Mouse (Mus musculus): ENCODE measurements around the gene Taf1a.
"Not testable (repeated sequence)": the region's sequence is repeated elsewhere in the genome, so short reads cannot be mapped to it uniquely, and the experiment has no call there.

Taf1a gene

GRCm38 (mm10) chr1:183388426-183389406 is at the start of gene Taf1a:
TSS of gene Taf1a (plus strand) at chr1:183388981.
- DNase-seq (ENCODE audit: low read depth in 1 of 2, low spot score in 2 of 2): peak; percentile 35 to 66

- DNase-seq (ENCODE audit: low read depth in 1 of 2, low spot score in 2 of 2): not testable (repeated sequence)
Measured at GRCm38 (mm10) chr1:183342902-183343301, 45.9 kb upstream of the Taf1a start.

- peak; percentile 66 to 83 for DNase-seq (ENCODE audit: low read depth in 1 of 2, low spot score in 2 of 2)
Measured at GRCm38 (mm10) chr1:183344886-183345816, 43.6 kb upstream of the Taf1a start.

GRCm38 (mm10) chr1:183345817-183346195 is 43.0 kb upstream of the Taf1a start:
- DNase-seq (ENCODE audit: low read depth in 1 of 2, low spot score in 2 of 2): no peak

- peak; percentile 42 to 50 for DNase-seq (ENCODE audit: low read depth in 1 of 2, low spot score in 2 of 2)
Measured at GRCm38 (mm10) chr1:183349840-183350239, 38.9 kb upstream of the Taf1a start.

GRCm38 (mm10) chr1:183358901-183359300 is 29.9 kb upstream of the Taf1a start:
- no peak for DNase-seq (ENCODE audit: low read depth in 1 of 2, low spot score in 2 of 2)

- DNase-seq (ENCODE audit: low read depth in 1 of 2, low spot score in 2 of 2): no peak
Measured at GRCm38 (mm10) chr1:183362301-183362700, 26.5 kb upstream of the Taf1a start.

GRCm38 (mm10) chr1:183362729-183363576 is 25.8 kb upstream of the Taf1a start:
- no peak for DNase-seq (ENCODE audit: low read depth in 1 of 2, low spot score in 2 of 2)

- no peak for DNase-seq (ENCODE audit: low read depth in 1 of 2, low spot score in 2 of 2)
Measured at GRCm38 (mm10) chr1:183363577-183363867, 25.3 kb upstream of the Taf1a start.

- DNase-seq (ENCODE audit: low read depth in 1 of 2, low spot score in 2 of 2): no peak
Measured at GRCm38 (mm10) chr1:183366361-183366760, 22.4 kb upstream of the Taf1a start.

GRCm38 (mm10) chr1:183368601-183369400 is 20.0 kb upstream of the Taf1a start:
- DNase-seq (ENCODE audit: low read depth in 1 of 2, low spot score in 2 of 2): peak in 1 of 2 experiments; percentile 10

GRCm38 (mm10) chr1:183369427-183370014 is 19.3 kb upstream of the Taf1a start, which contains the start of gene Mia3:
TSS of gene Mia3 (minus strand) at chr1:183369553.
- DNase-seq (ENCODE audit: low read depth in 1 of 2, low spot score in 2 of 2): peak; percentile 73 to 85

- DNase-seq (ENCODE audit: low read depth in 1 of 2, low spot score in 2 of 2): no peak
Measured at GRCm38 (mm10) chr1:183374728-183375127, 14.1 kb upstream of the Taf1a start.

- DNase-seq (ENCODE audit: low read depth in 1 of 2, low spot score in 2 of 2): no peak
Measured at GRCm38 (mm10) chr1:183377045-183377444, 11.7 kb upstream of the Taf1a start.

- no peak for DNase-seq (ENCODE audit: low read depth in 1 of 2, low spot score in 2 of 2)
Measured at GRCm38 (mm10) chr1:183378321-183378941, 10.3 kb upstream of the Taf1a start.

- not testable (repeated sequence) for DNase-seq (ENCODE audit: low read depth in 1 of 2, low spot score in 2 of 2)
Measured at GRCm38 (mm10) chr1:183379376-183379775, 9.4 kb upstream of the Taf1a start.

- no peak for DNase-seq (ENCODE audit: low read depth in 1 of 2, low spot score in 2 of 2)
Measured at GRCm38 (mm10) chr1:183381816-183382215, 7.0 kb upstream of the Taf1a start.

- DNase-seq (ENCODE audit: low read depth in 1 of 2, low spot score in 2 of 2): no peak
Measured at GRCm38 (mm10) chr1:183382621-183383020, 6.2 kb upstream of the Taf1a start.

- DNase-seq (ENCODE audit: low read depth in 1 of 2, low spot score in 2 of 2): not testable (repeated sequence)
Measured at GRCm38 (mm10) chr1:183387421-183387820, 1.4 kb upstream of the Taf1a start.
